Mouse (Mus musculus) gastrocnemius, adult 18-20 months (tissue): ENCODE measurements around the gene Tbc1d2b. TPM values are rescaled to one million over a fixed set of nuclear protein-coding genes. Genes with fewer than 3 reads are reported as not detected.

Experiments used
- DNase-seq: peaks from one replicate; pipeline ENCODE4 v3.0.0; 2021; ENCODE audit warnings: low spot score
- total RNA-seq, 2 experiments: library from RNA; stranded (reverse); gene quantifications; 2 replicates each; pipeline ENCODE4 v1.2.3; 2021

Tbc1d2b gene
- total RNA-seq, 2 experiments from 2014 or later, result 3.6 to 4.7 TPM

- no peak for DNase-seq
Measured at GRCm38 (mm10) chr9:90244301-90245151, 26.1 kb downstream of the Tbc1d2b start.

- peak; percentile 13 for DNase-seq
Measured at GRCm38 (mm10) chr9:90242855-90243254, 27.7 kb downstream of the Tbc1d2b start.

GRCm38 (mm10) chr9:90242291-90242690, 28.3 kb downstream of the Tbc1d2b start:
- DNase-seq, result no peak

GRCm38 (mm10) chr9:90241618-90242017, 29.0 kb downstream of the Tbc1d2b start:
- no peak for DNase-seq

- DNase-seq, result no peak
Measured at GRCm38 (mm10) chr9:90241041-90241440, 29.6 kb downstream of the Tbc1d2b start.

GRCm38 (mm10) chr9:90240560-90240959, 30.0 kb downstream of the Tbc1d2b start:
- no peak for DNase-seq

- DNase-seq, result no peak
Measured at GRCm38 (mm10) chr9:90237232-90238062, 33.2 kb downstream of the Tbc1d2b start.

- DNase-seq, result no peak
Measured at GRCm38 (mm10) chr9:90236817-90237216, 33.8 kb downstream of the Tbc1d2b start.

GRCm38 (mm10) chr9:90235258-90235882, 35.2 kb downstream of the Tbc1d2b start:
- DNase-seq, result no peak

- DNase-seq, result no peak
Measured at GRCm38 (mm10) chr9:90234786-90235185, 35.8 kb downstream of the Tbc1d2b start.

- DNase-seq, result no peak
Measured at GRCm38 (mm10) chr9:90233906-90234419, 36.6 kb downstream of the Tbc1d2b start.

- DNase-seq, result no peak
Measured at GRCm38 (mm10) chr9:90232781-90233690, 37.6 kb downstream of the Tbc1d2b start.

- no peak for DNase-seq
Measured at GRCm38 (mm10) chr9:90227171-90227570, 43.4 kb downstream of the Tbc1d2b start.

GRCm38 (mm10) chr9:90226742-90227096, 43.9 kb downstream of the Tbc1d2b start:
- DNase-seq, result no peak

- no peak for DNase-seq
Measured at GRCm38 (mm10) chr9:90226081-90226741, 44.4 kb downstream of the Tbc1d2b start.

GRCm38 (mm10) chr9:90222275-90222674, 48.3 kb downstream of the Tbc1d2b start:
- DNase-seq, result no peak

GRCm38 (mm10) chr9:90217501-90217900, 53.1 kb downstream of the Tbc1d2b start:
- no peak for DNase-seq

GRCm38 (mm10) chr9:90216259-90217001, 54.2 kb downstream of the Tbc1d2b start:
- DNase-seq, result no peak

GRCm38 (mm10) chr9:90213127-90213526, 57.5 kb downstream of the Tbc1d2b start:
- DNase-seq, result no peak
